Mouse (Mus musculus): Measurements from ENCODE around the gene Lsm12. TPM values are rescaled to one million over a fixed set of nuclear protein-coding genes. Genes with fewer than 3 reads are reported as not detected.

Lsm12 gene
- total and polyA plus RNA-seq, 3 experiments: 66.9 to 185 (median 78.9) TPM

DNA sequence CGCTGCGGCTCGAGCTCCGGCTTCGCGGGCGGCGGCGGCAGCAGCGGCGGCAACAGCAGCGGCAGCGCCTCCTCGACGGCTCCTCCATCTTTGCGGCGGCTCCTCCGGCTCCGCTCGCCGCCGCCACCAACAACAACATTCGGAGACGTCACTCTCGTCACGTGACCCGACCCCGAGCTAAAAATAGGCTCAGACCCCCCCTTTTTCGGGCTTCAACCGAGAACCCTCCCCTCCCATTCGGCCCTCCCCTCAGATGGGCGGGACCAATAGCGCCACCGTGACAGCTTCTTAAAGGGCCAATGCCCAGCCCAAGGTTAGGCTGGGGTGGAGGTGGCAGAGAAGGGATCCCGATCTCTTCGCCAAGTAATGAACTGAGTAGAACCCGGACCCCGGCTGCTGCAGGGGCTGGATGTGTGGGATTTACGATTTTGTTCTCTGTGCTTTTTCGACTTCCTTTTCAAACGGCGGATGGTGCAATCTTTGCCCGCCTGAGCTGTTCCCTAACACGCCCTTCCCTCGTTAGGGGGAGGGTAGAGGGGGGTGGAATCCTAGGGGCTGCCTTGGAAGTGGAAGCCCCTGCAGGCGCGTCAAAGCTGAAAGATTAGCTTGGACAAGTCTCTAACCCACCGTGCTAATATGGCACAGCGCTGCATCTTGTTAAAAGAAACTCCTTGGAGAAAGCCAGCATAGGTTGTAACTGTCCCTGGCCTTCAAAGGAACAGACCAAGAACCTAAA lies 45.1 kb upstream of the Lsm12 start, which contains the start of gene Hdac5:
TSS of gene Hdac5 (minus strand) at position 161 of the 736 bp plus-strand sequence.
- in situ Hi-C loops (cut with MboI; ENCODE audit: low pct_ligation_motif_present, low pct_unique_long_range_greater_than_20kb, low sequenced_read_pairs): no loop called here
- H3K27ac ChIP-seq (ENCODE audit: insufficient read depth, low read depth): no peak within 1 kb of the TSS
- H3K79me2 ChIP-seq (replicated peaks; ENCODE audit: control insufficient read depth, extremely low read depth, insufficient read depth, poor library complexity, severe bottlenecking): no peaks in the 10 kb centered on the region
- DNase-seq (ENCODE audit: extremely low read depth): peak; percentile 99
- H3K27me3 ChIP-seq (replicated peaks): peaks cover 41% of the 10 kb centered on the region
- no peaks in the 10 kb centered on the region for H3K36me3 ChIP-seq (replicated peaks in 1 of 2; ENCODE audit: control insufficient read depth in 1 of 2, insufficient read depth in 1 of 2, low read length in 1 of 2)
- dilution Hi-C loops (cut with MboI; ENCODE audit: extremely low pct_ligation_motif_present, extremely low pct_unique_long_range_greater_than_20kb, low sequenced_read_pairs): no loop called here
- H3K9me3 ChIP-seq (replicated peaks; ENCODE audit: low read length): peaks cover 1% of the 10 kb centered on the region
- TF ChIP-seq MYC (IDR thresholded peaks at IDR 0.05; ENCODE audit: low read depth, low read length) (peak; percentile 58; the same call in 1 of the 2 replicates), MAX (IDR thresholded peaks at IDR 0.05; ENCODE audit: low read length) (peak; percentile 63; the same call in 1 of the 2 replicates), ELF1 (IDR thresholded peaks at IDR 0.05; ENCODE audit: low read depth, low read length) (peak; percentile 38; the same call in 1 of the 2 replicates), POLR2AphosphoS2 (IDR thresholded peaks at IDR 0.05; ENCODE audit: low read depth, low read length) (peak; percentile 41; the same call in 1 of the 2 replicates), TCF12 (IDR thresholded peaks at IDR 0.05; ENCODE audit: low read depth, low read length) (no peak; the same call in 1 of the 2 replicates), E2F4 (IDR thresholded peaks at IDR 0.05; ENCODE audit: insufficient replicate concordance, low read depth, low read length) (no peak), PAX5 (IDR thresholded peaks at IDR 0.05; ENCODE audit: low read length) (no peak), MXI1 (IDR thresholded peaks at IDR 0.05; ENCODE audit: low read depth, low read length) (peak; percentile 68), EP300 (IDR thresholded peaks at IDR 0.05; ENCODE audit: low read length) (peak; percentile 39), RAD21 (IDR thresholded peaks at IDR 0.05; ENCODE audit: low read depth, low read length) (no peak), MAZ (IDR thresholded peaks at IDR 0.05; ENCODE audit: low read depth, low read length) (peak; percentile 95), RCOR1 (conservative IDR thresholded peaks at IDR 0.05; ENCODE audit: low read depth, low read length) (0 out of 2 replicates have a peak, but pooled peaks have one; percentile 58), POLR2A (IDR thresholded peaks at IDR 0.05; ENCODE audit: low read depth, low read length) (peak; percentile 71), ETS1 (conservative IDR thresholded peaks at IDR 0.05; ENCODE audit: low read depth, low read length) (peak; percentile 62), JUN (IDR thresholded peaks at IDR 0.05; ENCODE audit: insufficient read depth, low read depth, low read length) (no peak), CHD1 (IDR thresholded peaks at IDR 0.05; ENCODE audit: low read depth, low read length) (no peak), CTCF (conservative IDR thresholded peaks at IDR 0.05 in 1 of 2, IDR thresholded peaks at IDR 0.05 in 1 of 2; ENCODE audit: low read depth in 2 of 2, low read length in 2 of 2) (no peak), SMC3 (IDR thresholded peaks at IDR 0.05; ENCODE audit: low read depth, low read length) (no peak), UBTF (IDR thresholded peaks at IDR 0.05; ENCODE audit: low read depth, low read length) (peak; percentile 54; the same call in 1 of the 2 replicates), CHD2 (IDR thresholded peaks at IDR 0.05; ENCODE audit: low read length) (peak; percentile 76), USF2 (conservative IDR thresholded peaks at IDR 0.05; ENCODE audit: low read depth, low read length) (peak; percentile 97), MAFK (IDR thresholded peaks at IDR 0.05; ENCODE audit: insufficient replicate concordance, low read length) (0 out of 2 replicates have a peak, but pooled peaks have one; percentile 2), USF1 (IDR thresholded peaks at IDR 0.05; ENCODE audit: low read depth, low read length) (peak; percentile 97), HCFC1 (IDR thresholded peaks at IDR 0.05; ENCODE audit: low read depth, low read length) (peak; percentile 62), IRF4 (IDR thresholded peaks at IDR 0.05; ENCODE audit: low read depth, low read length) (peak; percentile 45; the same call in 1 of the 2 replicates), TBP (conservative IDR thresholded peaks at IDR 0.05; ENCODE audit: low read depth, low read length) (peak; percentile 57; the same call in 1 of the 2 replicates), ZMIZ1 (IDR thresholded peaks at IDR 0.05; ENCODE audit: low read depth, low read length) (no peak; the same call in 1 of the 2 replicates), GABPA (IDR thresholded peaks at IDR 0.05; ENCODE audit: insufficient replicate concordance, low read depth, low read length) (no peak; the same call in 1 of the 2 replicates), NRF1 (IDR thresholded peaks at IDR 0.05; ENCODE audit: low read depth, low read length) (no peak), JUND (conservative IDR thresholded peaks at IDR 0.05; ENCODE audit: low read depth, low read length) (peak; percentile 27; the same call in 1 of the 2 replicates), SIN3A (IDR thresholded peaks at IDR 0.05; ENCODE audit: low read length) (peak; percentile 86), NELFE (IDR thresholded peaks at IDR 0.05; ENCODE audit: low read depth, low read length) (peak; percentile 78), KAT2A (IDR thresholded peaks at IDR 0.05; ENCODE audit: insufficient replicate concordance, low read length) (no peak), BHLHE40 (IDR thresholded peaks at IDR 0.05; ENCODE audit: low read depth, low read length) (peak; percentile 96), ZKSCAN1 (IDR thresholded peaks at IDR 0.05; ENCODE audit: borderline replicate concordance, low read depth, low read length) (no peak), ZC3H11A (IDR thresholded peaks at IDR 0.05; ENCODE audit: low read depth, low read length) (no peak), MEF2A (IDR thresholded peaks at IDR 0.05; ENCODE audit: borderline replicate concordance, low read depth, low read length) (peak; percentile 100), ZNF384 (IDR thresholded peaks at IDR 0.05; ENCODE audit: low read depth, low read length) (0 out of 2 replicates have a peak, but pooled peaks have one; percentile 9)
- H3K4me1 ChIP-seq (ENCODE audit: control insufficient read depth in 1 of 2, insufficient read depth in 2 of 2): peaks cover 2 to 10% of the 10 kb centered on the region in 2 experiments; a peak in 3 of 4 replicates
- H3K4me3 ChIP-seq (replicated peaks in 1 of 3; ENCODE audit: low read depth in 2 of 3, low read length in 2 of 3, poor library complexity in 1 of 3): peak within 1 kb of the TSS; percentile 64 to 73 (median 68)
- H3K9ac ChIP-seq (ENCODE audit: insufficient read depth, low read depth): peak within 1 kb of the TSS; percentile 73
- peak within 1 kb of the TSS; percentile 64 for H3K4me2 ChIP-seq (ENCODE audit: insufficient read depth, low read depth, poor library complexity, severe bottlenecking)
